Mouse (Mus musculus) layer of hippocampus, adult 6 months (tissue): Measurements from ENCODE around the gene Adgre4. TPM values are rescaled to one million over a fixed set of nuclear protein-coding genes. Genes with fewer than 3 reads are reported as not detected.

Source experiments
- long read RNA-seq, 2 experiments: library from polyadenylated mRNA; unstranded; transcript quantifications; one replicate each; pipeline ENCODE4 v2.0.0; 2019 to 2020
- polyA plus RNA-seq: library from polyadenylated mRNA; unstranded; fragments of <200 nt; fragmentation: Nextera tagmentation; gene quantifications from 2 replicates; pipeline ENCODE4 v1.2.3, GENCODE M21; 2021

Gene Adgre4
- polyA plus RNA-seq, result not detected in 2 replicates
- long read RNA-seq, experiment 1, result 0 reads
- long read RNA-seq, experiment 2, partial matches to known transcripts, result 0 of 1 reads
- long read RNA-seq, experiment 2, other reads (novel, unspliced or antisense), result 0 of 1 reads

DNA sequence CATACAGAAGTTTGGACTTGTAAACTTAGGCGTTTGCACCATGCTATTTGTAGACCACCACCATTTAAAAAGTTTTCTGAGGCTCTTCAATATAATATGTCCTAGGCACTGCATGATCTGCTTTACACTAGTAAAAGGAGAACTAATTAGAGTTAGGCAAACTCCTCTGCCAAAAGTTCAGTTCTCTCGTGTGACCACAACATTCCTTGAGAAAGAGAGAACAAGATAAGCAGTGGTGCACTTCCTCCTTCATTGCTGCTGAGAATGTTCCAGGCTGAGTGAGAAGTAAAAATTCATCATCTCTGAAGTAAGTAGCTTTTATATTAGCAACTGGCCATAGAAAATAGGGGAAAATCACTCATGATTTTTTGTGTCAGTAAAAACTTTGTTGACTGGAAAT lies at the start of gene Adgre4:
Gene Adgre4 (plus strand): TSS at position 199 of the 400 bp plus-strand sequence.

DNA sequence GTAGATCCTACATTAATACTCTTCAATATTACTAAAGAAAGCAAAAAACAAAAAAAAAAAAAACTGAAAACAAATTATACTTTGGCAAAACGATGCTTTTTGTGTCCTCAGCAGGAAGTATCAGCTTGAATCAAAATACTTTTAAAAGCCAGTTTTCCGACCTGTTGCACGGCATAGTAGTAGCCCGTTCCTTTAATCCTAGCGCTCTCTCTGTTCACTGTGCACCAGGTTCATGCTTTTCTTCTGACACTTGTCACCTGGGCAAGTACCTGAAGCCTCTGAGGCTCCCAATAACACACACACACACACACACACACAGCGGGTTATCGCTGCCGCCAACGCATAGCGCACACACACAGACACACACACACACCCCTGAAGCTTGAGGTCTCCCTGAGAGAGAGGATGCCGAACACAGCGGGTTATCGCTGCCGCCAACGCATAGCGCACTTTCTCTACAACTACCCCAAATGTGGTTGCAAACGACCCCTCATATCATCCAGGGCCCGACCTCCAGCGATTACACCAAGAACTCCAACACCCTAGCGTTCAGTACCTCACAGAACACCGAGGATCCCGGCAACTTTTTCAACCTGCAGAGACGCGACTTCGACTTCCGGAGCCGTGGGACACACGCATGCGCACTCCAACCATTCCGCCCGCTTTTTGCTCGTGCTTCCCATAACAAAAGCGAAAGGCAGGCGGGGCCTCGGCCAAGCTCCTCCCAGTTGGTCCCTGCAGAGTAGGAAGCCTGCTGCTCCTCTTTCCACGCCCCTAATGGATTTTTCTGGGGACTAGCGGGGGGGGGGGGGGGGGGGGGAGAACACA lies 37.6 kb upstream of the Adgre4 start, which contains the start of gene Pot1b:
Gene Pot1b (minus strand): TSS at position 645 of the 828 bp plus-strand sequence.

DNA sequence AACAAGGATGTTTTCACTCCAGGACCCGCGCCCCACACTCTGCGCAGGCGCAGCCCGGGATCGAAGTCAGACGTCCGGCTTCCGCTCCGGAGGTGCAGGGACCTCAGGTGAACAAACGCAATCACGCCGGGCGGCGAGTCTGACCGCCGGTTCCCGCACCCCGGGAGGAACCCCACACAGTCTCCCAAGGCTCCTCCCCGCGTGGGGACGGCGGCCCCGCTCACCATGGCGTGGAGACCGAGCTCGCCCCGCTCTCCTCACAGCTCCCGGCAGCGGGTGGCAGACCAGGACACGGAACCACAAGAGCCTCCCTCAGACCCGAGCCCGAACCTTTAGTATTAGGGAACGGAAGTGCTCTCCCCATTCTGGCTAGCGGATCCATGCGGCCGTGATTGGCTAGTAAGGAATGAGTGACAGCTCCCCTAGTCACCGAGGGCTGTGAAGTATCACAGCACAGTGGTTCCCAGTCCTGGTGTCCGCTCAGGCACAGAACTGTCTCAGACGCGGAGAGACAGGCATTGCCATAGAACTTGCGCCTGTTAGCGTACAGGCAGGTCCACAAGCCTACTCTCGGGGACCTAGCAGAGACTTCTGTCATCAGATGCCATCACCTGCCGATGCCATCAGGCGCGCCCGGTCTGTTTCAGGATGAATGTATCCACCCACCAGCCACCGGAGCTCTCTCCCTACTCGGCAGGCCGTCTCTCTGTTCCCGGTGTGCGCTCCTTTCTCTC lies 129.0 kb downstream of the Adgre4 start, which contains the start of gene Zfp119a:
Gene Zfp119a (minus strand): TSS at position 295 of the 734 bp plus-strand sequence.

Other genes with a start within 250 kb of the Adgre4 start
- not detected in 2 replicates for gene Vmn2r118, start 124.8 kb upstream of the Adgre4 start, polyA plus RNA-seq
- gene Pot1b, start 37.4 kb upstream of the Adgre4 start, polyA plus RNA-seq, result 1.2 and 1.5 TPM in 2 replicates
- gene Zfp119a, start 128.9 kb downstream of the Adgre4 start, polyA plus RNA-seq, result 3.7 and 5.9 TPM in 2 replicates
- 6.0 TPM in 2 replicates for gene Zfp959, start 142.1 kb downstream of the Adgre4 start, polyA plus RNA-seq
- gene Zfp119b, start 199.5 kb downstream of the Adgre4 start, polyA plus RNA-seq, result 3.2 and 3.8 TPM in 2 replicates
- gene Ebi3, start 202.7 kb downstream of the Adgre4 start, polyA plus RNA-seq, result 1.6 and 1.9 TPM in 2 replicates
- 11.1 and 11.5 TPM in 2 replicates for gene Yju2, start 209.1 kb downstream of the Adgre4 start, polyA plus RNA-seq
- 22.8 and 32.3 TPM in 2 replicates for gene Shd, start 220.5 kb downstream of the Adgre4 start, polyA plus RNA-seq
- gene Fsd1, start 236.5 kb downstream of the Adgre4 start, polyA plus RNA-seq, result 84.6 and 97.2 TPM in 2 replicates